Mouse (Mus musculus) intestine, embryonic 16.5 days (tissue): ENCODE results near the gene Sbno2. TPM values are rescaled to one million over a fixed set of nuclear protein-coding genes. Genes with fewer than 3 reads are reported as not detected.

Experiments
- ATAC-seq: fragments of 200-750 bp; cut with Nextera tagmentation; 2 replicates; pipeline ENCODE4 v1.8.0; 2017; ENCODE audit warnings: moderate TSS enrichment, moderate library complexity
- H3K27ac ChIP-seq: fragments of 300-500 bp; sonication (generic); 2 replicates; pipeline ENCODE4 v1.5.1; 2014; ENCODE audit warnings: mild to moderate bottlenecking, low read length
- H3K27me3 ChIP-seq: fragments of 300-500 bp; sonication (generic); replicated peaks from 2 replicates; pipeline ENCODE4 v1.6.1; 2014; ENCODE audit warnings: low read length, control low read depth, mixed read lengths; ENCODE audit not compliant: control insufficient read depth, insufficient read depth
- H3K36me3 ChIP-seq: fragments of 300-500 bp; sonication (generic); 2 replicates; pipeline ENCODE4 v1.6.1; 2014; ENCODE audit warnings: low read length, control low read depth; ENCODE audit not compliant: control insufficient read depth, insufficient read depth
- H3K4me1 ChIP-seq: fragments of 300-500 bp; sonication (generic); 2 replicates; pipeline ENCODE4 v1.6.1; 2014; ENCODE audit warnings: low read length, control low read depth, mixed read lengths; ENCODE audit not compliant: control insufficient read depth, insufficient read depth
- H3K4me2 ChIP-seq: fragments of 300-500 bp; sonication (generic); 2 replicates; pipeline ENCODE4 v1.6.1; 2014; ENCODE audit warnings: low read depth, low read length, control low read depth
- H3K4me3 ChIP-seq: fragments of 300-500 bp; sonication (generic); 2 replicates; pipeline ENCODE4 v1.5.1; 2014; ENCODE audit warnings: mild to moderate bottlenecking, low read length
- H3K9ac ChIP-seq: fragments of 300-500 bp; sonication (generic); 2 replicates; pipeline ENCODE4 v1.6.1; 2014; ENCODE audit warnings: low read depth, low read length
- H3K9me3 ChIP-seq: fragments of 300-500 bp; sonication (generic); 2 replicates; pipeline ENCODE4 v1.6.1; 2016; ENCODE audit warnings: low read length, control low read depth; ENCODE audit not compliant: control insufficient read depth
- WGBS: fragments of 180-500 bp; shearing (Covaris S2); extraction: QIAGEN DNeasy Blood & Tissue Kit; methylation state at CpG from one replicate; pipeline ENCODE4 v1.1.7; 2014; 5-methylcytosine and 5-hydroxymethylcytosine counted together
- polyA plus RNA-seq: library from polyadenylated mRNA; unstranded; fragments of >200 nt; fragmentation: Nextera tagmentation; extraction: Ambion mirVana; gene quantifications from 2 replicates; pipeline ENCODE4 v1.2.1, GENCODE M21; 2015

Gene Sbno2
- polyA plus RNA-seq, 1 experiment from 2014 or later: 13.4 TPM

GRCm38 (mm10) chr10:80136952-80137625 lies 31.7 kb upstream of the Sbno2 start:
- Histone ChIP-seq H3K36me3 (no peaks in the 10 kb centered on the region), H3K27ac (no peak overlapping the region), H3K9me3 (no peaks in the 10 kb centered on the region), H3K4me3 (peak overlapping the region; percentile 73), H3K9ac (peak overlapping the region; percentile 45), H3K27me3 (peaks cover 14% of the 10 kb centered on the region; the same call in 1 of the 2 replicates), H3K4me1 (peaks cover 36% of the 10 kb centered on the region), H3K4me2 (peak overlapping the region; percentile 98)
- WGBS: 8% methylated on average over 27 of the region's 29 CpGs
- no peak for ATAC-seq

DNA sequence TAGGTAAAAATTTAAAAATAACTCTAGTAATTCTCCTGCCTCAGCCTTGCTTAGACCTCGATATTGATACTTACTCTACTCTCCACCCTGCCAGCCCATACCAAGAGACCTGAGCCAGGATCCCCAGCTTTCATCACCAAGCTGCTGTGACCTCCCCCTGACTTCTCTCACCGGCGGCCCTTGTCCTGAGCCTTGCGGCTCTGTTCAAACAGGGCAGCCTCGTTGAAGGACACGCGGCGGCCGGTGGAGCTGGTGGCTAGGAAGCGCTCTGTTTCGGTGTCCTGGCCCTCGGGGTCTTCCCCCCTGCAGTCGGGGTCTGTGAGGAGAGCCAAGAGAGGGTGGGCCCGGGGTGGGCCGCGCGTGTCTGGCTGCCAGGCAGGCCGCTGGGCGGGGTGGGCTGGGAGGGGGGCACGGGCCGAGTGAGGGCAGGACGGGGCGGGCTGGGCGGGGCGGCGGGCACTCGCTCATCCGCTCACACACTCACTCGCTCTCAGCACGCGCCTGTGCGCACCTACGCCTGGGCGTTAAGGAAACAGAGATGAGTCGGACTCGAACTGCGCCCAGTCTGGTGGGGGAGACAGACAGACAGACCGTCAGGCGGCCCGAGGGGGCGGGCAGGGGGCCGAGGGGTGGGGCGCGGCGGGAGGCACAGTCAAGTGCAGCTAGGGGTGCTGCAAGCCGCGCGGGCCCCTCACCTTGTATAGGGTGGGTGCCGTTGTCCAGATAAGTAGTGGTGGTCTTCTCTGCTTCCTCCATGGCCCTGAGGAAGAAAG lies 31.0 kb upstream of the Sbno2 start:
- Histone ChIP-seq H3K9me3 (no peaks in the 10 kb centered on the region), H3K4me2 (peak overlapping the region; percentile 98), H3K4me3 (peak overlapping the region; percentile 73), H3K9ac (peak overlapping the region; percentile 45), H3K36me3 (0 out of 2 replicates have a peak, but pooled peaks cover 4% of the 10 kb centered on the region), H3K27me3 (peaks cover 14% of the 10 kb centered on the region; the same call in 1 of the 2 replicates), H3K27ac (no peak overlapping the region), H3K4me1 (peaks cover 44% of the 10 kb centered on the region)
- 18% methylated on average over 41 of the region's 49 CpGs for WGBS
- ATAC-seq: no peak

- Histone ChIP-seq H3K4me1 (peaks cover 47% of the 10 kb centered on the region), H3K9ac (no peak overlapping the region), H3K9me3 (no peaks in the 10 kb centered on the region), H3K4me2 (no peak overlapping the region), H3K27me3 (peaks cover 14% of the 10 kb centered on the region; the same call in 1 of the 2 replicates), H3K36me3 (0 out of 2 replicates have a peak, but pooled peaks cover 4% of the 10 kb centered on the region), H3K27ac (no peak overlapping the region), H3K4me3 (no peak overlapping the region)
- WGBS: 89% methylated on average over 1 of the region's 1 CpGs
- no peak for ATAC-seq
These were observed 30.3 kb upstream of the Sbno2 start for GRCm38 (mm10) chr10:80135641-80136040.

GRCm38 (mm10) chr10:80135161-80135560 lies 29.8 kb upstream of the Sbno2 start:
- no peak for ATAC-seq
- Histone ChIP-seq H3K36me3 (0 out of 2 replicates have a peak, but pooled peaks cover 4% of the 10 kb centered on the region), H3K9me3 (no peaks in the 10 kb centered on the region), H3K9ac (no peak overlapping the region), H3K27me3 (peaks cover 14% of the 10 kb centered on the region; the same call in 1 of the 2 replicates), H3K27ac (no peak overlapping the region), H3K4me1 (peaks cover 45% of the 10 kb centered on the region), H3K4me2 (no peak overlapping the region), H3K4me3 (no peak overlapping the region)
- WGBS: 84% methylated on average over 10 of the region's 10 CpGs

DNA sequence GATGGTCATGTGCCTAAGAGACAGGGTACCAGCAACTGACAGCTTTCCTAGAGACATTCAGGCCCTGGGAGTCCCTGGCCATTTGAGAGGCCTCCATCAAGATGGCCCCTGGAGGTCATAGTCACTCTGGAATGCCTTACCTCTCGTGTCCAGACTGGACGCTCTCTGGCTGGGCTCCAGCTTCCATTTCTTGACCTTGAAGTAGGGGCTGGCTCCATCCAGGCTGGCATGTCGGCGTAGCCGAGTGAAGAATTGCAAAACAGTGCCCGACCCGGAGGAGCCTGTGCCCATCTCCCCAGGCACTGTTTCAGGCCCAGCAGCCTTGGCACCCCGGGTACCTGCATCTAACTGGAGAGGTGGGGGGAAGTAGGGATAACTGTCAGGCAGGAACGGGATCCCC lies 29.1 kb upstream of the Sbno2 start:
- H3K9me3 ChIP-seq: no peaks in the 10 kb centered on the region
- H3K4me1 ChIP-seq: peaks cover 43% of the 10 kb centered on the region
- ATAC-seq: no peak
- peaks cover 14% of the 10 kb centered on the region; the same call in 1 of the 2 replicates for H3K27me3 ChIP-seq
- H3K27ac ChIP-seq: no peak overlapping the region
- no peak overlapping the region for H3K4me2 ChIP-seq
- WGBS: 85% methylated on average over 9 of the region's 9 CpGs
- peaks cover 5% of the 10 kb centered on the region; the same call in 1 of the 2 replicates for H3K36me3 ChIP-seq
- no peak overlapping the region for H3K9ac ChIP-seq
- H3K4me3 ChIP-seq: no peak overlapping the region

GRCm38 (mm10) chr10:80133226-80133849 lies 28.0 kb upstream of the Sbno2 start:
- no peak overlapping the region for H3K9ac ChIP-seq
- H3K4me3 ChIP-seq: no peak overlapping the region
- H3K36me3 ChIP-seq: peaks cover 15% of the 10 kb centered on the region; the same call in 1 of the 2 replicates
- H3K9me3 ChIP-seq: no peaks in the 10 kb centered on the region
- WGBS: 68% methylated on average over 8 of the region's 8 CpGs
- peaks cover 38% of the 10 kb centered on the region for H3K4me1 ChIP-seq
- ATAC-seq: no peak
- no peak overlapping the region for H3K27ac ChIP-seq
- H3K27me3 ChIP-seq: peaks cover 13% of the 10 kb centered on the region; the same call in 1 of the 2 replicates
- H3K4me2 ChIP-seq: no peak overlapping the region

DNA sequence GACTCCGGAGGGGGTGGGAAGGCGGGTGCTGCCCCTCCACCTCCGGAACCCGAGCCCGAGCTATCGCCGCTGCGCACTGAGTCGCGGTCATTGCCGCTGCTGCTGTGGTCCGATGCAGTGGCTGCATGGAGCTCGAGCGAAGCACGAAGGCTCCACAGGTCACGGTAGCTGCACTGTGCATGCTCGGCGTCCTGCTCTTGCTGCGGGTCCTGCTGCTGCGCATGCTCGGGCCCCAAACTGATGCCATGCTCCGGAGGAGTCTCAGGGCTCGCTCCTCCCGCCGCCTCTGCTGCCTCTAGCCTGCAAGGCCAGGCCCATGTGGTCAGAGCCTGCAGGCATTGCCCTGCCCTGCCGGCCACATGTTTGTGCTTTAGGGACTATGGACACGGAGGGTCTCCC lies 26.6 kb upstream of the Sbno2 start:
- Histone ChIP-seq H3K9ac (no peak overlapping the region; the same call in 1 of the 2 replicates), H3K4me3 (no peak overlapping the region), H3K4me1 (peaks cover 24% of the 10 kb centered on the region), H3K27me3 (peaks cover 7% of the 10 kb centered on the region; the same call in 1 of the 2 replicates), H3K36me3 (peaks cover 20% of the 10 kb centered on the region; the same call in 1 of the 2 replicates), H3K9me3 (no peaks in the 10 kb centered on the region), H3K4me2 (0 out of 2 replicates have a peak overlapping the region, but pooled peaks have one; percentile 18), H3K27ac (no peak overlapping the region)
- 61% methylated on average over 27 of the region's 27 CpGs for WGBS
- ATAC-seq: no peak

DNA sequence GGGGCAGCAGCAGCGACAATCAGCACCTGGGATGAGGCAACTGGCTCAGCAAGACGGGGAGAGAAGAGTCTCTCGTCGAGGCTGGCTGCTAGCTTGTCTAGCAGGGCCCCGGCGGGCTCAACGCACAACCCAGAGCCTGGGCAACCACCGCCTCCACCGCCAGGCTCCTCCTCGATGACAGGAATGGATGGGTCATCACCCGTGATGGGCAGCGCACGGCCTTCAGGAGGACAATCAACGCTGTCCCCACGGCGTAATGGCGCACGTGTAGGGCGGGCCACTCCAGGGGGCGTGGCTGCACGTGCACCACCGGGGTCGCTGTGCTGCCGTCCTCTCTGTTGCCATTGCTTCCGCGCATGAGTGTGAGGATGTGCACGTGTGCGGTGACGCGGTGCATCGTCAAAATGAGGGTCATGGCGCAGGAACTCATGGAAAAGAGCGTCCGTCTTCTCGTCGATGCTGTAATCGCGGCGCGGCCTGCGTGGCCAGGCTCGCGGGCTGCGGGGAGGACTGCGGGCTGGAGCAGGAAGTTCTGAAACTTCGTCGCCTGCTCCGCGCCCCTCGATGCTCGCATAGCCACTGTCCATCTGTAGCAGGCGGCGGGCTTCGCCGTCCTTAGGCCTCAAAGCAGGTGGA lies 26.1 kb upstream of the Sbno2 start:
- 0 out of 2 replicates have a peak, but pooled peaks have one; percentile 2 for ATAC-seq
- Histone ChIP-seq H3K9me3 (no peaks in the 10 kb centered on the region), H3K27me3 (0 out of 2 replicates have a peak, but pooled peaks cover 3% of the 10 kb centered on the region), H3K4me3 (no peak overlapping the region), H3K27ac (no peak overlapping the region), H3K36me3 (peaks cover 20% of the 10 kb centered on the region; the same call in 1 of the 2 replicates), H3K4me2 (peak overlapping the region; percentile 18), H3K4me1 (peaks cover 19% of the 10 kb centered on the region), H3K9ac (no peak overlapping the region; the same call in 1 of the 2 replicates)
- 31% methylated on average over 55 of the region's 55 CpGs for WGBS
